Mouse (Mus musculus) gastrocnemius, adult 2 months (tissue): ENCODE measurements around the gene Vsig10. TPM values are rescaled to one million over a fixed set of nuclear protein-coding genes. Genes with fewer than 3 reads are reported as not detected.

Experiments
- DNase-seq: peaks from one replicate; pipeline ENCODE4 v3.0.0; 2022
- H3K27ac ChIP-seq: fragments of 200-600 bp; 2 replicates; pipeline ENCODE4 v1.8.1; 2022; ENCODE audit warnings: mild to moderate bottlenecking
- H3K4me3 ChIP-seq: fragments of 200-600 bp; 2 replicates; pipeline ENCODE4 v1.8.1; 2022; ENCODE audit warnings: mild to moderate bottlenecking, moderate library complexity
- CTCF ChIP-seq: fragments of 200-600 bp; IDR thresholded peaks from 2 replicates; pipeline ENCODE4 v1.8.1; 2022; ENCODE audit warnings: antibody characterized with exemption, mild to moderate bottlenecking, moderate library complexity
- intact Hi-C: fragments of 180-260 bp; cut with DNase I; formaldehyde crosslinking; loops from one replicate; pipeline ENCODE4 v1.15.1; 2025
- total RNA-seq, 2 experiments: library from RNA; stranded (reverse); gene quantifications; 2 replicates each; pipeline ENCODE4 v1.2.3; 2021

Vsig10 gene
- total RNA-seq, 2 experiments from 2014 or later: 5.2 to 5.3 TPM

DNA sequence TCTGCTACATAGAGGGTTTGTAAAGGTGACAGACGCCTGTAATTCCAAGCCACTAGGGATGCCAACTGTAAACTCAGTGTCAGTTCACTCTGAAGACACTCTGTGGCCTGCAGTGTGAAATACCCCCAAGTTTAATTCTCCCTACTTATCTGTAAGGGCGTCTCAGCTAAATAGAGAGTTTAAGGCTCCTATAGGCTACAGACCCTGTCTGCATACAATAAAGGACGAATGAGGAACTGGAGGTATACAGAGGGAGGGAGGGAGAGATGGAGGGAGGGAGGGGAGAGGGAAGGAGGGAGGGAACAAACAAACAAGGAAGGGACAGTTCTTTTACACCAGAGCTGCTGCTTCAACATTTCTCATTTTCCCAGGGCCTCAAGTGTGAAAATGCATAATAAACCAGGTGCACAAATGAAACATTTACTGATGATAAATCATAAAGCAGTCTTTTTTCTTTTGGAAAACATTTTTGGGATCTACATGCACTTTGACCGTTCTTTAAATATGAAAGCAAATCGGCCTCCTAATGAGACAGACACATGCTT, 26.6 kb downstream of the Vsig10 start:
- DNase-seq: no peak
- no peak overlapping the region for H3K27ac ChIP-seq
- H3K4me3 ChIP-seq: no peak overlapping the region
- intact Hi-C loops: no loop called here
- TF ChIP-seq CTCF: no peak

GRCm38 (mm10) chr5:117346281-117346680, 27.4 kb downstream of the Vsig10 start:
- H3K4me3 ChIP-seq: no peak overlapping the region
- TF ChIP-seq CTCF: no peak
- no peak overlapping the region for H3K27ac ChIP-seq
- DNase-seq: no peak
- intact Hi-C loops: no loop called here

DNA sequence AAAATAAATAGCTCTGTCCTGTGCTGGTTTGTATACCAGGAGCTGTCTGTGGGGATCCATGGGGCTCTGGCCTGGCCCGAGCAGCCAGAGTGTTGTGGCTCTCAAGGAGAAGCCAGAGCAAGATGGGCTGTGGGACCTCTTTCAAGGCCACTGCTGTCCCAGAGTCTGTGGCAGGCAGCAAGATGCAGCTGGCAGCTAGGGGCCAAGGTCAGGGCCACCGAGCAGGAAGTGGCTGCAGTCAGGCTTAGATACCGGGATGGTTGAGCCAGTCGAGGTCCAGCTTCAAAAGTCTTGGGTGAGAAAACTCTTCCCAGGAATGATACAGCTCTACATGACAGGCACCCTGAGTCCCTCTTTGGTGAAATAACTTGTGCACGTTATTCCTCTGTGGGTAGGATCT, 28.1 kb downstream of the Vsig10 start:
- no peak overlapping the region for H3K4me3 ChIP-seq
- intact Hi-C loops: no loop called here
- H3K27ac ChIP-seq: no peak overlapping the region
- TF ChIP-seq CTCF: no peak
- no peak for DNase-seq

GRCm38 (mm10) chr5:117347838-117348237, 29.0 kb downstream of the Vsig10 start:
- TF ChIP-seq CTCF: no peak
- DNase-seq: no peak
- Histone ChIP-seq H3K27ac (no peak overlapping the region), H3K4me3 (no peak overlapping the region)
- intact Hi-C loops: no loop called here

DNA sequence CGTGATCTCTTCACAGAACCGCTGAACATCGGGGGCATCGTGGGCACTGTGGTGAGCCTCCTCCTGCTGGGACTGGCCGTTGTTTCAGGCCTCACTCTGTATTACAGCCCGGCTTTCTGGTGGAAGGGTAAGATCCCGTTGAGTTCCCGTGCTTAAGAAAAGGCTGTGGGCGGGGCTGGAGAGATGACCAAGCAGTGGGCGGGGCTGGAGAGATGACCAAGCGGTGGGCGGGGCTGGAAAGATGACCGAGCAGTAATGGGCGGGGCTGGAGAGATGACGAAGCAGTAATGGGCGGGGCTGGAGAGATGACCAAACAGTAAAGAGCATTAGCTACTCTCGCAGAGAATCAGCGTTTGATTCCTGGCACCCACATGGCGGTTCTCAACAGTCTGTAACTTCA, 29.4 kb downstream of the Vsig10 start:
- DNase-seq: peak; percentile 75
- no peak overlapping the region for H3K4me3 ChIP-seq
- intact Hi-C loops: no loop called here
- no peak for TF ChIP-seq CTCF
- H3K27ac ChIP-seq: no peak overlapping the region

DNA sequence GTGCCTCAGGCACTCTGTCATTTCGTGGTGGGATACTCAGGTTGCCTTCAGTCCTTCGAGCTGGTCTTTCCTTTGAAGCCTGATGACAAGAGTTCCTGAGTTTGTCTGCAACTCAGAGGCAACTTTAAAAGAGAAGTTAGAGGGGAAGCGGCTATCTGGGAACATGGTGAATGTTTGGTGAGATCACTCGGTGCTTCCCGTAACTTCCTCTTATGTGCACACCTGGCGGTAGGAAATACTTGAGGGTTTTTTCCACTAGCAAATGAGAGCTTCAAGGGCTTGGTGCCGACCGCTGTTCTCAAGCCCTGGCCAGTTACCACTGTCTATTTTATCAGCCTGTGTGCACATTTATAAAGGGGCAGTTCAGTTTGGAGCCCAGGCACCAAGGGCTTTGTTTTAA, 35.2 kb downstream of the Vsig10 start:
- no peak overlapping the region for H3K4me3 ChIP-seq

DNA sequence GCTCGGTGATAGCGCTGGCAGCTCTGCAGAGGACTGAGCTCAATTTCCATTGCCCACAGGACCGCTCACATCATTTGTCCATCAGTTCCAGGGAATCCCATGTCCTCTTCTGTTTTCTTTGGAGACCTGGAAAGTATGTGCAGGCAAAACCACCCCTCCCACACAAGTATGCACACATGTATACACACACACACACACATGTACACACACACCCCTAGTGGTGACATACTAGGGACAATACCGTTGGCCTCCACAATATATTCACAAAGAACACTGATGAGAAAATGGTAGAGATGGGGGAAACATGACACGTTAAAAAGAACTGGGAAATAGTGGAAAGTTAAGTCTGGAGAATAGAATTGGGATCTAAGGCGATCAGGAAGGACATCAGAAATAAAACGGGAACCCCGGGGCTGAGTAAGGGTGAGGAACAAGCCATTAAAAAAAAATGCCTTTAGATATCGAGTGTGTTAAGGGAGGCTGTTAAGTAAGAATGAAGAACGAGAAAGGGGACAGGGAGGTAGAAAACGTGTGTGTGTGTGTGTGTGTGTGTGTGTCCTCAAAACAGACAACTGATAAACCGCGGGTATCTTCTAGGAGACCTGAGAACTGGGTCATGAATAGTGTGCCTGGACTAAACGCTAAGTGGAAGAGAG, 36.9 kb downstream of the Vsig10 start:
- Histone ChIP-seq H3K27ac (peak overlapping the region; percentile 98), H3K4me3 (peak overlapping the region; percentile 80)
- peak; percentile 7; the same call in 1 of the 2 replicates for TF ChIP-seq CTCF
- no peak for DNase-seq
- intact Hi-C loops: loop anchor here (2.0 kb wide), 2 partner anchors 33 to 37 kb away; partner anchors contain the start of genes Rfc5 and Vsig10

More for the DNA sequence above, 35.2 kb downstream of the Vsig10 start:
- DNase-seq: no peak
- H3K27ac ChIP-seq: no peak overlapping the region
- TF ChIP-seq CTCF: no peak
- intact Hi-C loops: no loop called here

GRCm38 (mm10) chr5:117356365-117357128, 37.7 kb downstream of the Vsig10 start:
- DNase-seq: peak; percentile 69
- Histone ChIP-seq H3K4me3 (peak overlapping the region; percentile 80), H3K27ac (peak overlapping the region; percentile 98)
- no peak for TF ChIP-seq CTCF
- intact Hi-C loops: loop anchor here (2.0 kb wide), 2 partner anchors 32 to 38 kb away; partner anchors contain the start of genes Rfc5 and Vsig10

- intact Hi-C loops: loop anchor here (2.0 kb wide), 2 partner anchors 32 to 38 kb away; partner anchors contain the start of genes Rfc5 and Vsig10
- Histone ChIP-seq H3K4me3 (peak within 1 kb of the TSS; percentile 80), H3K27ac (peak within 1 kb of the TSS; percentile 98)
- peak; percentile 92 for DNase-seq
- TF ChIP-seq CTCF: no peak
Measured at GRCm38 (mm10) chr5:117357129-117357477, 38.2 kb downstream of the Vsig10 start, which contains the start of gene Wsb2. TSS of gene Wsb2 (plus strand) at chr5:117357304.

GRCm38 (mm10) chr5:117357478-117358247, 38.8 kb downstream of the Vsig10 start:
- no peak for DNase-seq
- Histone ChIP-seq H3K27ac (peak overlapping the region; percentile 98), H3K4me3 (peak overlapping the region; percentile 80)
- intact Hi-C loops: loop anchor here (2.0 kb wide), 3 partner anchors 31 to 51 kb away; partner anchors contain the start of genes Rfc5 and Vsig10
- TF ChIP-seq CTCF: no peak

DNA sequence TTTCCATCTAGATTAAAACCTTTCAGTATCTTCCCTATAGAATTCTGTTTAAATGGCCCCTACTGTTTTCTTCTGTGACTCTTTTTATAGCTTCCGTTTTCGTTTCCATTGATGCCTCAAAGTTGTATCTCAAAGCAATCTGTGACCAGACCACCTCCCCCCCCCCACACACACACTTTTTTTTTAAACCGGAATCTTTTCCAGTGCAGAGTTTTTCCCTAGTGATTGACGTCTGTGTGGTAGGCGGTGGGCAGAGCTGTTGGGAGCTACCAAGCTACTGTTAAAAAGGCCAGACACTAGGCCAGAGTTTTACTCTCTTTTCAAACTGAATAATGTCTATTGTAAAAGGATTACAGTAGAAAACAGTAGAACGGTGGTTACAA, 39.4 kb downstream of the Vsig10 start:
- TF ChIP-seq CTCF: no peak
- H3K27ac ChIP-seq: peak overlapping the region; percentile 98
- intact Hi-C loops: loop anchor here (2.0 kb wide), 1 partner anchor 51 kb away; no protein-coding TSS in a partner anchor

DNA sequence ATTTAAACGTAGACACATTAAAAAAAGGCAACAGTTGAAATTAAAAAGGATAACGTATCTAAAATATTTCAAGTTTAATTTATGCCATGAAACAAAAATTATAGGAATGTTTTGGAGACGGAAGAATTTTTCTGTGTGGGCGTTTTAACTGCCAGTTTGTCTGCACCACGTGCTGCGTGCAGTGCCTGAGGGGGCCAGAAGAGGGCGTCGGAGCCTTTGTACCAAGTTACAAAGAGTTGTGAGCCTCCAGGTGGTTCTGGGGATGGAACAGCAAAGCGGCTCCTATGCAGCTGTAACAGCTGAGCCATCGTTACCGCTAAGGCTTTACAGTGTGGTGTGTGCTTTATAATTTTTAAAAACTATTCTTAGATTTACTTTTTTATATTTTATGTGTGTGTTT, 39.8 kb downstream of the Vsig10 start:
- H3K27ac ChIP-seq: peak overlapping the region; percentile 98

More for the DNA sequence above, 39.4 kb downstream of the Vsig10 start:
- no peak for DNase-seq
- peak overlapping the region; percentile 80 for H3K4me3 ChIP-seq

More for the DNA sequence above, 39.8 kb downstream of the Vsig10 start:
- peak overlapping the region; percentile 80 for H3K4me3 ChIP-seq
- DNase-seq: peak; percentile 63
- peak; percentile 69 for TF ChIP-seq CTCF
- intact Hi-C loops: loop anchor here (2.0 kb wide), 1 partner anchor 50 kb away; no protein-coding TSS in a partner anchor
